Mouse (Mus musculus) left cerebral cortex, adult 2 months (tissue): ENCODE measurements around the gene Sun1. TPM values are rescaled to one million over a fixed set of nuclear protein-coding genes. Genes with fewer than 3 reads are reported as not detected.

Experiments
- DNase-seq, 2 experiments: peaks; one replicate each; pipeline ENCODE4 v3.0.0; 2021 to 2022; ENCODE audit warnings: low spot score in 2 of 2, mixed read lengths in 1 of 2; ENCODE audit errors: extremely low spot score in 1 of 2
- H3K27ac ChIP-seq: fragments of 200-600 bp; 2 replicates; pipeline ENCODE4 v1.8.1; 2022
- H3K4me3 ChIP-seq: fragments of 200-600 bp; 2 replicates; pipeline ENCODE4 v1.8.1; 2022
- CTCF ChIP-seq: fragments of 200-600 bp; IDR thresholded peaks from 2 replicates; pipeline ENCODE4 v1.8.1; 2022; ENCODE audit warnings: antibody characterized with exemption, mild to moderate bottlenecking, moderate library complexity
- intact Hi-C: fragments of 180-260 bp; cut with DNase I; formaldehyde crosslinking; loops from one replicate; pipeline ENCODE4 v1.15.1; 2025
- total RNA-seq, 2 experiments: library from RNA; stranded (reverse); gene quantifications; 2 replicates each; pipeline ENCODE4 v1.2.3; 2021

Gene Sun1
- total RNA-seq, 2 experiments from 2014 or later: 135 to 147 TPM

- intact Hi-C loops: loop anchor here (2.0 kb wide), 2 partner anchors 53 to 71 kb away; partner anchors contain the start of genes Adap1 and Sun1
- peak overlapping the region; percentile 92 for H3K4me3 ChIP-seq
- TF ChIP-seq CTCF: no peak
- H3K27ac ChIP-seq: peak overlapping the region; percentile 96
- DNase-seq: no peak
Observed at GRCm38 (mm10) chr5:139253301-139253741, 52.9 kb downstream of the Sun1 start.

- Histone ChIP-seq H3K27ac (no peak overlapping the region), H3K4me3 (no peak overlapping the region)
- DNase-seq: no peak
- no peak for TF ChIP-seq CTCF
- intact Hi-C loops: no loop called here
Observed at GRCm38 (mm10) chr5:139254938-139255337, 54.5 kb downstream of the Sun1 start.

GRCm38 (mm10) chr5:139255777-139256176 lies 55.3 kb downstream of the Sun1 start:
- intact Hi-C loops: no loop called here
- H3K4me3 ChIP-seq: no peak overlapping the region
- no peak for TF ChIP-seq CTCF

GRCm38 (mm10) chr5:139256211-139256765 lies 55.9 kb downstream of the Sun1 start:
- DNase-seq: no peak
- Histone ChIP-seq H3K27ac (no peak overlapping the region), H3K4me3 (no peak overlapping the region)
- no peak for TF ChIP-seq CTCF
- intact Hi-C loops: no loop called here

More at GRCm38 (mm10) chr5:139255777-139256176, 55.3 kb downstream of the Sun1 start:
- H3K27ac ChIP-seq: no peak overlapping the region
- no peak for DNase-seq

GRCm38 (mm10) chr5:139257265-139257664 lies 56.8 kb downstream of the Sun1 start:
- TF ChIP-seq CTCF: no peak

GRCm38 (mm10) chr5:139257818-139258217 lies 57.4 kb downstream of the Sun1 start:
- H3K4me3 ChIP-seq: no peak overlapping the region
- H3K27ac ChIP-seq: no peak overlapping the region
- no peak for DNase-seq
- intact Hi-C loops: no loop called here
- TF ChIP-seq CTCF: no peak

More at GRCm38 (mm10) chr5:139257265-139257664, 56.8 kb downstream of the Sun1 start:
- Histone ChIP-seq H3K27ac (no peak overlapping the region), H3K4me3 (no peak overlapping the region)
- intact Hi-C loops: no loop called here
- DNase-seq: no peak

- intact Hi-C loops: no loop called here
- TF ChIP-seq CTCF: no peak
- Histone ChIP-seq H3K27ac (no peak overlapping the region), H3K4me3 (no peak overlapping the region)
- DNase-seq: no peak
Observed at GRCm38 (mm10) chr5:139258371-139259035, 58.1 kb downstream of the Sun1 start.

GRCm38 (mm10) chr5:139259853-139260252 lies 59.4 kb downstream of the Sun1 start:
- TF ChIP-seq CTCF: no peak
- no peak overlapping the region for H3K4me3 ChIP-seq
- DNase-seq: no peak
- no peak overlapping the region for H3K27ac ChIP-seq
- intact Hi-C loops: no loop called here

GRCm38 (mm10) chr5:139261403-139261802 lies 61.0 kb downstream of the Sun1 start:
- H3K27ac ChIP-seq: no peak overlapping the region
- no peak for DNase-seq
- no peak overlapping the region for H3K4me3 ChIP-seq
- intact Hi-C loops: no loop called here
- TF ChIP-seq CTCF: no peak

GRCm38 (mm10) chr5:139267661-139268060 lies 67.2 kb downstream of the Sun1 start:
- Histone ChIP-seq H3K27ac (no peak overlapping the region), H3K4me3 (no peak overlapping the region)
- intact Hi-C loops: no loop called here
- TF ChIP-seq CTCF: no peak
- DNase-seq: no peak

- intact Hi-C loops: no loop called here
- no peak for TF ChIP-seq CTCF
- DNase-seq: no peak
- Histone ChIP-seq H3K4me3 (no peak overlapping the region), H3K27ac (peak overlapping the region; percentile 53)
Observed at GRCm38 (mm10) chr5:139270806-139271521, 70.5 kb downstream of the Sun1 start.

- intact Hi-C loops: no loop called here
Observed at GRCm38 (mm10) chr5:139271994-139272554, 71.6 kb downstream of the Sun1 start.

More at GRCm38 (mm10) chr5:139271994-139272554, 71.6 kb downstream of the Sun1 start:
- no peak for DNase-seq
- no peak overlapping the region for H3K4me3 ChIP-seq
- no peak for TF ChIP-seq CTCF
- no peak overlapping the region for H3K27ac ChIP-seq
